Mouse (Mus musculus) B cell, adult 2 months (primary cell): ENCODE measurements around the gene Meis2.

Source experiments
- DNase-seq, 2 experiments: peaks; one replicate each; pipeline ENCODE4 v3.0.0; 2022

Meis2 gene

DNA sequence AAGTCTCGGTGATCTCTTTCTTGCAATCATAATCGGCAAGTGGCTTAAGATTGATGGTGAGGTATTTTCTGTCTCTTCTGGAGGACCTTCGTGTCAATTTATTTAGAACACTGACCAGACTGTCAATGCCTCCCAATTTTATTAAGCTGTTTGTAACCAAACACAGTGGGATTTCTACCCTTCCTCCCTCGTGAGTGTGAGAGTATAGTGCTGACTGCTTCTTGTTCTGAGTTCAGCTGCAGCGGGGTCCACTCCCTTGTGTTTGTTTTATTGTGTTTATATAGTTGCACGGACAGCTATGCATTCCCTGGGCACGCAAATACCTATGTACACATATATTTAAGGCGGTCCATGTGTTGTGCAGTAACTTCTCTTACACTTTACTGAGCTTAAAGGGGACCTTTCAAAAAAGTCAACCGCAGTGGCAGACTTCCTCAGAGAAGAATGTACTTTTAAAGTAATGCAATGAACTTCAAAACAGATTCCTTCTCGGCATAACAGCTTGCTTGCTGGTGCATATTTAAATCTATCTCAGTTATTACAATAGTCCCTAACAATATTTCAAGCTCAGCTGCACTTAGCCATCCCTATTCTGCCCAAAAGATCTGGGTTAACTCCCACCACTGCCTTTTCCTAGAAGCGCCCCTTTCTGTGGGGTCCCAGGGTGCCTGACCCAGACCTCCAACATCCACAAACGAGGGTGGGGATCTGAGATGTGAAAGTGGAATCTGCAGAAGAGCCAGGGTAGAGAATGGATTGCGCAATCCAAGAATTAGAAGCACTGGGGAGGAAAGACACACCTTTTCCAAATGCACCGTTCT, 211.4 kb downstream of the Meis2 start:
- no peak for DNase-seq

DNA sequence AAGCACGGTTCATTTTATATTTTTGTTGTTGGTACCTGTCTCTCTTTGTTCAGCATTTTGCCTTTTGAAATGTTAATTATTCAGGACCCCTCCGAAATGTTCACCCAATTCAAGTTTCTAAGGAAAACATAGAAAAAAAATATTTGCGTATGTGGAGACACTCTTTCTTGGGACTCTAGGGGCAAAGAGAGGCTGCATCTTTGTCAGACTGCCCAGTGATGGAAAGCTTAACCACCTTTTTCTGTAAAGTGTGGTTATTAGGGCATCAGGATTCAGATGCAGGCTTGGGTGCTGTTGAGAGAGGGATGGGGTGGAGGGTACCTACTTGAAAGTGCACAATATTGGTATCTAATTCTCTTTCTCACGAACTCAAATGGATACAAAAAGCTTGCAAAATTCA, 212.4 kb downstream of the Meis2 start:
- DNase-seq = no peak

DNA sequence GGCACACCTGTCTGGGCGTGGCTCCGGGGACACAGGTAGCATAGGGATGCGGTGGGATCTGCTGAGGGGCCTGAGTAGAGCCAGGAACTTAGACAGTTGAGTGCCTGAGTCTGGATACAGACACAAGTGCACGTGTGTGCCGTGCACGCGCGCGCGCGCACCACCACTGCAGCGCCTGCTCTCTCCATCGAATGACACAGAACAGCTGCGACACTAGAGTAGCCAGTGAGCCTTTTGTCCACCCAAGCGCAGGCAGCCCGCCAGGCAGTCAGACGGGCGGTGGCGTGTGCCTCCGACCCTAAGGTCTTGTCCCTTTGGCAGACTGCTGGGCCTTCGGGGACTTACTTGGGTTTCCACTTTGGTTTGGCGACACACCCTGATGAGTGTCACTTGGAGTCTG, 213.0 kb downstream of the Meis2 start:
- DNase-seq = no peak

DNA sequence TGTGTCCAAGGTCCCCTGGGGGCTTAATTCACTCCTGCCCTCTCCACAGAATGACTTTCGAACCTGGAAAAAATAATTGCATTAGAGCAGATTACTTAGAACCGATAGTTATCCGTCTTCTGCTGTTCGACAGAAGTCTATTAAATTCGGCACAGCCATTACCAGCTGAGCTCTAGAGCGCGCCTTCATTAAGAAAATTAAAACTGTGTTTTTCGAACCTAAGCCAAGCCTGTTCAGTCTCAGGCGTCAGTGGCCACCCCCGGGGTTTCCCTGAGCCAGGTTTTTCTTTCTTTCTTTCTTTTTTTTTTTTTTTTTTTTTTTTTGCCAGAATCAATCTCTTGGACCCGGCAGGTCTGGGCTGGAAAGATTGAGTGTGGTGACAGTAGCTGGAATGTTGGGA, 213.5 kb downstream of the Meis2 start:
- no peak for DNase-seq

DNA sequence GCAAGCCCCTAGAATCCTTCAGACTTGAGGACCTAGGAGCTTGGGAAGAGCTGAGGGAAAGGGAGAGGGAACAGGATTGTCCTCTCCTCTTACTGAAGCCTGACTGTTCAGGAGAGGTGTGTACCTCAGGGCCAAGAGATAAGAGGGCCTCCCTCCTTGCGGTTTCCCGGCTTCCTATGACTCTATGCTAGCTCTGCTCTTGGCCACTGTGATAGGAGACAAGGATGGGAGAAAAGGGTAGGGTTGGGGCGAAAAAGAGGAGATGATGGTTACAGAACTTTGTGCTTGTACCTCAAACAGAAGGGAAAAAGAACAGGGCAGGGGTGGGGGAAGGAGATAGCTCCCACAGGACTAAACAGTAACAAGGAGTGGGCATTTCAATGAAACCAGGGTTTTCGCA, 214.7 kb downstream of the Meis2 start:
- DNase-seq = no peak

DNA sequence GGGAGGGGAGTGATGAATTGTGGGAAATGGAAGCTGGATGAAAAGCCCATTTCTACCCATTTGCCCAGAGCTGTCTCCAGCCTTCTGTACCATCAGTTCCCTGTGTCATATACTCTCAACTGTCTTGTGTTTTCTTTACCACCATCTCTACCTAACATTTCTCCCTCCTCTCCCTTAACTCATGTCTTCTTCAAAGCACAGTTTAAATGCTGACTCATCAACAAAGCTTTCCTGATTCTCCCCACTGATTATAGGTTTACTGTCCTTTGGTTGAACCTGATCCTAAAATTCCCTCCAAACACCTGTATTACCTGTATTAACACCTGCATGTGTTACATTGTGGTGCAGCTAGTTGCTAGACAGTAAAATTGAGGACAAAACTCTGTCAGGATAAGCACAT, 222.8 kb downstream of the Meis2 start:
- DNase-seq = no peak

DNA sequence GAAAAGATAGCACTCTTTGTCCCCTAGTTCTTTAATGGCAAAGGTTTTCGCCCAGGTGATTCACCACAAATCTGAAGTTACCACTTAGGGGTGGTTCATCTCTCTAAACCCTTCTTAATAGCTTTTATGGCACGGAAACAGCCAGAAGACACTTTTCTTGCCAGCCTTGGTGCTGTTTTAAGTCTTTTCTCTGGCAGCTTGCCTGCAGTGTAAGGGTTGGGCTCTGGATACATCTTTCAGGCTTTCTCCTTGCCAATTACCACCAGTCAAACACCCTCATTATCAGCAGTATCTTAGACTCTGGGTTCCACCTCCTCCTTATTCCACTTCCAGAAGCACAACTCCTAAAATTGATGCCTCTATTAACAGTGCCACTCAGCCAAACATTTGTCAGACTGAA, 229.6 kb downstream of the Meis2 start:
- no peak for DNase-seq

DNA sequence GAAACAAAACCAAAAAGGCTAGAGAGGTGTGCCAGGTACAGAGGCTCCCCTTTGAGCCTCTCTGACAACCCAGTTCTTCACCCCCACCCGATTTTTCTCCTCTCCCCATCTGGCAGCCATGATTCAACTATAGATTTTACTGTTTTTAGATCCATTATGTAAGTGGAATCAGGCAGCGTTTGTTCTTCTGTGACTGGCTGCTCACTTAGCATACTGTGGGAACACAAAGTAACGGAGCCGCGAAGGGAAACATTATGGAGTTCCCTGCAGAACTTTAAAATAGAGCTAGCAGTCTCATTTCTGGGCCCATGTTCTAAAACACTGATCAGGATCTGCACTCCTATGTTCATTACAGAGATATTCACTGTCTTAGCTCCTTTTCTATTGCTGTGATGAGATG, 243.3 kb downstream of the Meis2 start:
- DNase-seq = no peak

DNA sequence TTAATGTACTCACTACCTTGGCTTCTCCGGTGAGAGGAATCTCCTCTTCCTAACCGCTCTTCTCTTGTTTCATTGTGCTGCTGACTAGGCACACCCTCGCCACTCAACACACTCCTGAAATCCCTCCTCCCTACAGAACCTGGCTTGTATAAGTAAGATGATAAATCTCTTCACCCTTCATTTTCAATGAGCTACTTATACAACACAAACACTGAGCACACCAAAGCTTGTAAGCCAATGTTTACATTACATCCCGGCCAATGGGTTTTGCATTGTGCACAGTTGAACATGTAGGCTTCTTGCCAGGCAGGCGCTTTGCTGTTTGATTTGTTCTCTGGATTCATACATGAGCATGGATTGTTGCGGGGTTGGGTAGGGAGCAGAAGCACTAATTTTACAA, 247.7 kb downstream of the Meis2 start:
- DNase-seq = no peak

DNA sequence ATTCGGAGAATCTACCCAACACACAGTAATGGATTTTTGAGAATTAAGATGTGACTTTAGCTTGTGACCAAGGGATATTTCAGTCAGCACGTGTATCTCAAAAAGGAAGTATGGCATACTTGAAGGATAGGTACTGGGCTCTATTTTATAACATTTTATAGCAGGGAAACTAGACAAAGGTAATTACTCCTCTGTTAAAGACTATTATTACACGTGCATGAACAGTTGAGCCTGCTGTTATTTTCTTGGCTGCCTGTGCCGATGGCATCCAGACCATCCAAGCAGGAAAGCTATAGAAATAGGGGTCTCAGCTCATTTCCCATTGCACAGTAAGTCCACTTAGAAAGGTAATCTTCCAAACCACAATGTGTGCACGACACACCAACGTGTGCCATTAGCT, 251.9 kb downstream of the Meis2 start:
- DNase-seq = no peak

DNA sequence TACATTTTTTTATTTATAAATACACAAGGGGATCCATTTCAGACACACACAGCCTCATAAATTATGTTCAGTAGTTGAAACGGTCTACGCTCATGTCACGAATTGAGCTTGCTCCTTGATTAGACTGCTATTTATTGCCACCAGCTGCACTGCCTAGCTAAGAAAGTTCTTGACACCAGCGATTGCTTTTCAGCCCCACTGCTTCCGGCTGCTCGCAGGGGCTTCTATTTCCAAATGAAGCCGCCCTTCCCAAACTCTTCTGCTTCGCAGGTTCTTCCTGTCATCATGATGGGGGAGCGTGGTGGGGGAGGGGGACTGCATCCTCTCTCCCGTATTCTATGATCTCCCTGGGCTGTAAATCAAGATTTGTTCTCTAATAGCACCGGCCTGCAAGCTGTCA, 252.3 kb downstream of the Meis2 start:
- no peak for DNase-seq
